Mouse (Mus musculus): ENCODE measurements around the gene Sco2. TPM values are rescaled to one million over a fixed set of nuclear protein-coding genes. Genes with fewer than 3 reads are reported as not detected.

Gene Sco2
- total RNA-seq, 2 experiments from 2014 or later: 25.2 to 28.2 TPM

DNA sequence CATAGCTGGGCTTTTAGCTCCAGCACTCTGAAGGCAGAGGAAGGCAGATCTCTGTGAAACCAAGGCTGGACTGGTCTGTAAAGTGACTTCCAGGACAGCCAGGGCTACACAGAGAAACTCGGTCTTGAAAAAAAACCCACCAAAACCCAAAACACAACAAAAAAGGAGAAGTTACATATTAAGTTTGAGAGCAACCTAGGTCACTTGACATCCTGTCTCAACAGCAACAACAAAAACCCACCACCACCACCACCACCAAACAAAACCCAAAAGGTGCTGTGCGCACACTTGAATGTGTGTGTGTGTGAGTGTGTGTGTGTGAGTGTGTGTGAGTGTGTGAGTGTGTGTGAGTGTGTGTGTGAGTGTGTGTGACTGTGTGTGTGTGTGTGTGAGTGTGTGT lies 34.0 kb downstream of the Sco2 start:
- DNase-seq: no peak
- intact Hi-C loops (cut with DNase I): loop anchor here (5.0 kb wide), 1 partner anchor 128 kb away; no protein-coding TSS in a partner anchor

DNA sequence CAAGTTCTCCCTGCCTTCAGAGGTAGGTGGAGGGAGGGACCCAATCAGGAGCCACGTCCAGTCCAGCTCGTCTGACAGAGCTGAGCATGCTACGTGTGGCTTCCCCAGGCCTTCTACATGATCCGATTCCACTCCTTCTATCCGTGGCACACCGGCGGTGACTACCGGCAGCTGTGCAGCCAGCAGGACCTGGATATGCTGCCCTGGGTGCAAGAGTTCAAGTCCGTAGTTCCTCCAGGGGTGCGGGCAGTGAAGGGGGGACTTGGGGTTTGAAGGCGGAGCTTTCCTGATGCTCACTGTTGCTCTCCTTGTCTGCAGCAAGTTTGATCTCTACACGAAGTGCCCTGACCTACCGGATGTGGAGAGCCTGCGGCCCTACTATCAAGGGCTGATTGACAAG lies 37.2 kb downstream of the Sco2 start:
- DNase-seq: no peak
- intact Hi-C loops (cut with DNase I): no loop called here

DNA sequence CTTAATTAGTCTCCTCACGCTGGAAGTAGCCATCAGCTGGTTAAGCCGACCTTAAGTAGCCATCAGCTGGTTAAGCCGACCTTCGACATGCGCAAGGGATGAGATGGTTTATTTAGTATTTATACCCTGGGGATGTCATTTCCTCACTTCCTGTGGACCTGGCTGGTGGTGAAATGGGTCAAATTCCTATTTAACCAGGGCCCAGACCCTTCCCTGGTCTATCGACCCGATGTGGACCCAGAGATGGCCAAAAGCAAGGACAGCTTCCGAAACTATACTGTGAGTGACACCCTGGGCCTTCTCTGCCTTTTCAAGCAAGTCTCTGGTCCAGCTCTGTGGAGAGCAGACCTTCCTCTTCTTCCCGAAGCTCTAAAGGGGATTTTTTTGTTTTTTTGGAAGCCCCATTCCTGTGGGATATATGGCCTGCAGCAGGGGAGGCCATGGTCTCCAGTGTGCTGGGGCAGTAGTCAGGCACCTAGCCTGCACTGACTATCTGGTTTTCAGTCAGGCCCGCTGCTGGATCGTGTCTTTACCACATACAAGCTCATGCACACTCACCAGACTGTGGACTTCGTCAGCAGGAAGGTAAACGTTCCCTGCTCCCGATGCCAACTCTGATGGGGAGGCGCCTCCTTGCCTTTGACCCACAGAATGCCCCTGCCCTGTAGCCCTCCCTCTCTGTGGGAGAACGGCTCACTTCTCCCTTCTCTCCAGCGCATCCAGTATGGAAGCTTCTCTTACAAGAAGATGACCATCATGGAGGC lies 38.7 kb downstream of the Sco2 start:
- no peak for DNase-seq
- intact Hi-C loops (cut with DNase I): no loop called here

DNA sequence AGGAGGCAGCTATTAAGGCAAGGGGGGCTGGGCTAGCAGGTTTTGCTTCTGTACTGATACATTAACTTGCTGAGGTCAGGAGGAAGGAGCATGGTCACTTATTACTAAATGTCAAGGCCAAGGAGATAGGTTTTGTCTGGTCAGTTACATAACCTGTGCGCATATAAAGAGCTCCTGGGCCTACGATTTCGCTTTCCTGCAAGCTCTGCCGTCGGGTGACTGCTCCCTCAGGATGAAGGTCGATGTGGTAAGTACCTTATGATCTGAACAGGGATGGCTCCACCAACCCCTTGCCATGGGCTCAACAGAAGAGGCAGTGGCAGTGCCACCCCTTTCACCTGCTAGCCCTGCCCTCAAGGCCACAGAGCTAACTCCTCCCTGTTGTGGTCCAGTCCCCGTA lies 39.4 kb downstream of the Sco2 start, which contains the start of gene Miox:
Gene Miox (plus strand): TSS at position 128 of the 400 bp plus-strand sequence.
- intact Hi-C loops (cut with DNase I): no loop called here
- no peak for DNase-seq

DNA sequence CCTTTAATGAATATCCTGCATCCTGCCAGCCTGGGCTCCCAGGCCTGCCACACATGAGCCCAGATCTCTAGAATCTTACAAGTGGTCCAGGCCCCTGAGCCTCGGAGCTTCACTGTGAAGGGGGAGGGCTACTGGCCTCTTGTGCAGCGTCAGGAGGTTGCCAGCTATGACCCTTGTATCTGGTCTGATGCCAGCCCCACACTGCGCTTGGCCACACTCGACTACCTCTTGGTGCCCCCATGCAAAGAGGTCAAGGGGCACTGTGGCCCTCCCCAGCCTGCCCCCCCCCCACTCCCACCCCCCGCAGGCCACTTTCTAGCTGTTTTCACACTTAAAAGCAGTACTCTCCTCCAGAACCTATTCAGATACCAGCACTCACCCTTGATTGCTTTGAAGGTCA lies 47.2 kb downstream of the Sco2 start:
- no peak for DNase-seq
- intact Hi-C loops (cut with DNase I): no loop called here

DNA sequence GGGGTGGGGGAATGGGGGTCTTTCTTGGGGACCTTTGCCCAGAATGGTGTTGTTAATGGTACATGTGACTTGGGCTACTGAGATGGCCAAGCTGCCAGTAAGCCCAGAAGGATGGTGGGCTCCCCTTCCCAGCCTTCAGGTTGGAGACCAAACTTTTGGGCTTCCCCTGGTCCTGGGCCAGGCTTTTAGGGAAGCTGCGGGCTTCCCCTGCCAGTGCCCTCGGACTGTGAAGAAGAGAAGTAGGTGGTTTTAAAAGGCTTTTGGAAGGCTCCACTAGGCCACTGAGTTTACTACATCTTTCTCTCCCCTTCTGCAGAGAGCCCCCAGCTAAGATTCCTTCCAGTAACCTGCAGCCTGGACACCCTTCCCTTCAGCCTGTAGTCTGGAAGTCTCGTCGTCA lies 50.0 kb downstream of the Sco2 start:
- intact Hi-C loops (cut with DNase I): no loop called here
- DNase-seq: no peak

DNA sequence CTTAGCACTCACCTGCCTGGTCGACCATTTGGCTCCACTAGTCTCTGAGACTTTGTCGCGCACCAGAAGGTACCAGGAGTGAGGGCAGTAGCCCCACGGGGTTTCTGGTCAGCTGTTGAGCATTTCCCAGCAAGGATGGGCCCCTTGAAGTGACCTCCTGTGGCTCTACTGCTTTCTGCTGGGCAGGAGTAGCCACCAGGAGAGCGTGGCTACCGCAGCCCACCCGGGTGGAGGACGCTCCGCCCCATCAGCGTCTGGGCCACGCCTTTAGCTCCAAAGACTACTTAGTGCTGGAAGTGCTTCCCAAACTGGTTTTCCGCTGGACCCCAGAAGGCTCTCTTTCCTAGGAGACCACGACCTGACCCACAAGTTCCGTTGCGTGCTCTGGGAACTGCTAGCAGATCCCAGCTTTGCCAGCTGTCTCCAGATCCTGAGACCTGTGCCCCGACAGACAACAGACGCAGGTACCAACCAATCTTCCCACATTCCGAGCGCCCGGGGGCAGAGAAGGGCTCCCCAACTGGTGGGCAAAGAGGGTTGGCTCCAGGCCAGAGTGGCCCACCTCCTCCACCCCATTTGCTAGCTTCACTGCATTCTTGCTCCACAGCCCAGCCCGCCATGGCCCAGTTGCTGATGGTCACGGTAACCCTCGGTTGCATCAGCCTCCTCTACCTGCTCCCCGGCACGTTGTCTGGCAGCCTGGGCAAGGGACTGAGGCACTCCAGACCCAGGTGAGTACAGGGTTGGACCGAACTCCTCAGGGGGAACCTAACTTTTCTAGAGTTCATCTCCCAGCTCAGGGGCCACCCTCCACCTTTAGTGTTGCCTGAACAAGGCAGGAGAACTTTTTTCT lies 50.8 kb downstream of the Sco2 start, which contains the start of gene Adm2:
Gene Adm2 (plus strand): TSS at position 51 of the 853 bp plus-strand sequence.
- no peak for DNase-seq
- intact Hi-C loops (cut with DNase I): no loop called here

Other genes starting within 250 kb of the Sco2 start
- gene Hdac10, start 245.1 kb downstream of the Sco2 start, total RNA-seq (2021): 1 to 10 TPM; 7.1 to 7.4 TPM
- gene Mapk12, start 233.1 kb downstream of the Sco2 start, total RNA-seq (2021): 10 to 100 TPM; 21.5 to 23.7 TPM
- 1 to 10 TPM; 1.7 to 2.0 TPM for gene Mapk11, start 224.2 kb downstream of the Sco2 start, total RNA-seq (2021)
- 100 to 1,000 TPM in 1 of 2 experiments, 10 to 100 TPM in 1; 92.4 to 100 TPM for gene Plxnb2, start 193.1 kb downstream of the Sco2 start, total RNA-seq (2021)
- gene Dennd6b, start 177.3 kb downstream of the Sco2 start, total RNA-seq (2021): 10 to 100 TPM in 1 of 2 experiments, 1 to 10 TPM in 1; 8.9 to 10.5 TPM
- 10 to 100 TPM; 70.5 to 72.5 TPM for gene Ppp6r2, start 162.3 kb downstream of the Sco2 start, total RNA-seq (2021)
- 10 to 100 TPM; 65.7 to 75.5 TPM for gene Sbf1, start 58.5 kb downstream of the Sco2 start, total RNA-seq (2021)
- gene Adm2, start 51.1 kb downstream of the Sco2 start, total RNA-seq (2021): not detected
- gene Miox, start 39.4 kb downstream of the Sco2 start, total RNA-seq (2021): not detected
- 10 to 100 TPM; 29.0 to 33.2 TPM for gene Lmf2, start 18.2 kb downstream of the Sco2 start, total RNA-seq (2021)
- 10 to 100 TPM; 50.4 to 58.6 TPM for gene Ncaph2, start 18.1 kb downstream of the Sco2 start, total RNA-seq (2021)
- gene Tymp, start 3.2 kb upstream of the Sco2 start, total RNA-seq (2021): under 1 TPM; 0.41 to 0.64 TPM
- gene Odf3b, start 5.4 kb upstream of the Sco2 start, total RNA-seq (2021): under 1 TPM; 0.97 to 0.98 TPM
- gene Klhdc7b, start 11.1 kb upstream of the Sco2 start, total RNA-seq (2021): not detected
- not detected for gene Syce3, start 36.7 kb upstream of the Sco2 start, total RNA-seq (2021)
- 100 to 1,000 TPM; 573 to 577 TPM for gene Cpt1b, start 52.0 kb upstream of the Sco2 start, total RNA-seq (2021)
- 1 to 10 TPM; 1.6 to 2.8 TPM for gene C730034F03Rik, start 55.7 kb upstream of the Sco2 start, total RNA-seq (2021)
- gene Gm44502, start 55.9 kb upstream of the Sco2 start, total RNA-seq (2021): 10 to 100 TPM; 14.5 to 17.8 TPM
- 10 to 100 TPM; 51.2 to 57.0 TPM for gene Chkb, start 56.1 kb upstream of the Sco2 start, total RNA-seq (2021)
- gene Mapk8ip2, start 80.1 kb upstream of the Sco2 start, total RNA-seq (2021): under 1 TPM; 0.05 to 0.33 TPM
- 10 to 100 TPM; 12.2 to 14.1 TPM for gene Arsa, start 103.6 kb upstream of the Sco2 start, total RNA-seq (2021)
- 10 to 100 TPM; 47.0 to 56.3 TPM for gene Shank3, start 125.8 kb upstream of the Sco2 start, total RNA-seq (2021)
- under 1 TPM; 0.25 to 0.68 TPM for gene Acr, start 194.5 kb upstream of the Sco2 start, total RNA-seq (2021)
- gene Rabl2, start 218.1 kb upstream of the Sco2 start, total RNA-seq (2021): 1 to 10 TPM; 4.4 to 5.4 TPM